Mouse (Mus musculus) kidney, adult 2 months (tissue): Measurements from ENCODE around the gene Phactr1.

Experiments used
- CTCF ChIP-seq: fragments of 200-500 bp; conservative IDR thresholded peaks from 2 replicates; pipeline ENCODE4 v1.5.1; 2011; ENCODE audit warnings: low read depth, mild to moderate bottlenecking, control low read depth, low read length, moderate library complexity, mixed read lengths; ENCODE audit not compliant: insufficient read depth, insufficient read length
- POLR2A ChIP-seq: fragments of 200-500 bp; IDR thresholded peaks from one replicate; pipeline ENCODE4 v1.6.1; 2011; ENCODE audit warnings: low read depth, low read length, control low read depth

- TF ChIP-seq POLR2A (no peak), CTCF (no peak)
Observed at GRCm38 (mm10) chr13:42940271-42940670, 259.8 kb downstream of the Phactr1 start.
